Mouse (Mus musculus): Measurements from ENCODE around the gene Gnb1l.

GRCm38 (mm10) chr16:18591047-18592018 lies 92.8 kb downstream of the Gnb1l start:
- no peak for TF ChIP-seq CTCF (IDR thresholded peaks at IDR 0.05; ENCODE audit: control insufficient read depth, insufficient read depth, low read length)
- no peak for TF ChIP-seq POLR2A (IDR thresholded peaks at IDR 0.05; ENCODE audit: borderline replicate concordance, control insufficient read depth, low read depth, low read length)

Data from bone marrow, adult 2 months (tissue).